Mouse (Mus musculus) testis, adult 2 months (tissue): ENCODE data around the gene Hist1h2bb. TPM values are rescaled to one million over a fixed set of nuclear protein-coding genes. Genes with fewer than 3 reads are reported as not detected.

Experiments used
- H3K27ac ChIP-seq: fragments of 200-500 bp; 2 replicates; pipeline ENCODE4 v1.5.1; 2012; ENCODE audit warnings: low read depth, low read length; ENCODE audit not compliant: control insufficient read depth, insufficient read depth
- H3K27me3 ChIP-seq: fragments of 200-500 bp; 2 replicates; pipeline ENCODE4 v1.6.1; 2012; ENCODE audit warnings: mild to moderate bottlenecking, low read length, moderate library complexity; ENCODE audit not compliant: control insufficient read depth, insufficient read depth
- H3K36me3 ChIP-seq: fragments of 200-500 bp; 2 replicates; pipeline ENCODE4 v1.6.1; 2012; ENCODE audit warnings: mild to moderate bottlenecking, low read length; ENCODE audit not compliant: control insufficient read depth, insufficient read depth
- H3K4me1 ChIP-seq: fragments of 200-500 bp; 2 replicates; pipeline ENCODE4 v1.6.1; 2012; ENCODE audit warnings: low read length; ENCODE audit not compliant: control insufficient read depth, insufficient read depth
- H3K4me3 ChIP-seq: fragments of 200-500 bp; 2 replicates; pipeline ENCODE4 v1.5.1; 2012; ENCODE audit warnings: low read depth, mild to moderate bottlenecking, low read length, moderate library complexity, mixed read lengths; ENCODE audit not compliant: control insufficient read depth
- CTCF ChIP-seq: fragments of 200-500 bp; IDR thresholded peaks from 2 replicates; pipeline ENCODE4 v1.5.1; 2012; ENCODE audit warnings: low read depth, mild to moderate bottlenecking, inconsistent platforms, low read length, moderate library complexity; ENCODE audit not compliant: control insufficient read depth, insufficient read depth, insufficient replicate concordance
- POLR2A ChIP-seq: fragments of 200-500 bp; IDR thresholded peaks from 2 replicates; pipeline ENCODE4 v1.6.1; 2012; ENCODE audit warnings: low read depth, mild to moderate bottlenecking, inconsistent platforms, low read length, moderate library complexity; ENCODE audit not compliant: control insufficient read depth
- polyA plus RNA-seq: library from polyadenylated mRNA; depleted of rRNA; stranded (reverse); fragments of >200 nt; gene quantifications from 2 replicates; pipeline ENCODE4 v1.2.3, GENCODE M21; 2012

Hist1h2bb gene
- polyA plus RNA-seq, 1 experiment = 3.9 TPM

DNA sequence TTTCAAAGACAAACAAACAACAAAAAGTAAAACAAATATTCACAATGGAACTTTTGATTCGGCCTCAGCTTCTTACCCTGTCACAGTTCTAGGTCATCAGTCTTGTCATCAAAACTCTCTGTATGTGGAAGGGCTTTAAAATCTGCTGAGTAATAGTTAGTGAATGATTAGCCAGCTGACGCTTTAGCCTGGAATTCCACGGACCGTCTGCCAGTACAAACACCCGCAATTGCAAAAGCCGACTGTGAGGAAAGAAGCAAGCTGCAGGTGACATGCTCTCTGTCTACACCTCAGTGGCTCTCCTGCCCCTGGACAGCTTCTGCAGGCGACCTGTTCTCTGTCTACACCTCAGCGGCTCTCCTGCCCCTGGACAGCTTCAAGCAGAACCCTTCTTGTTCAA is 16.1 kb upstream of the Hist1h2bb start:
- H3K4me1 ChIP-seq = peaks cover 3% of the 10 kb centered on the region; the same call in 1 of the 2 replicates
- H3K4me3 ChIP-seq = no peak overlapping the region
- H3K36me3 ChIP-seq = no peaks in the 10 kb centered on the region
- no peaks in the 10 kb centered on the region for H3K27me3 ChIP-seq
- H3K27ac ChIP-seq = no peak overlapping the region
- no peak for TF ChIP-seq POLR2A
- TF ChIP-seq CTCF = no peak

GRCm38 (mm10) chr13:23732156-23732804 is 14.3 kb upstream of the Hist1h2bb start:
- Histone ChIP-seq H3K4me3 (no peak overlapping the region), H3K36me3 (no peaks in the 10 kb centered on the region), H3K4me1 (peaks cover 3% of the 10 kb centered on the region; the same call in 1 of the 2 replicates), H3K27me3 (no peaks in the 10 kb centered on the region), H3K27ac (no peak overlapping the region)
- TF ChIP-seq POLR2A (no peak), CTCF (no peak)

DNA sequence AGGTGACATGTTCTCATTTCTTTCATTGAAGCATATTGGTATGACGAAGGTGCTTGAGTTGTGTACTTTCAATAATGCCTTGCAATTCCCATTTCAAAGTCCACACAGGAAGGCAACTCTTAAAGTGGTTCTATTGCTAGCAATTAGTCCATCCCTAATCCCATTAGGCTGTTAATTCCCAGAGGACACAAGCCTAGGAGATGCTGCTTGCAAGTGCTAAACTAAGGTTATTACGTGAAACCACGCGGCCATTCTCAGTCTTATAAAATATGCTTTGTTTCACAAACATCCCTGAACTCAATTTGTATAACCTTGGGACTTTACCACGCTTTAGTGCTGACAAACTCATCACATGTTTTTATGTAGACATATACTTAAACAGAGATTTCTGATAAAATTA is 9.4 kb upstream of the Hist1h2bb start:
- peaks cover 7% of the 10 kb centered on the region for H3K4me1 ChIP-seq
- no peaks in the 10 kb centered on the region for H3K36me3 ChIP-seq
- H3K4me3 ChIP-seq = no peak overlapping the region
- TF ChIP-seq POLR2A (no peak), CTCF (no peak)
- H3K27me3 ChIP-seq = no peaks in the 10 kb centered on the region
- H3K27ac ChIP-seq = no peak overlapping the region

DNA sequence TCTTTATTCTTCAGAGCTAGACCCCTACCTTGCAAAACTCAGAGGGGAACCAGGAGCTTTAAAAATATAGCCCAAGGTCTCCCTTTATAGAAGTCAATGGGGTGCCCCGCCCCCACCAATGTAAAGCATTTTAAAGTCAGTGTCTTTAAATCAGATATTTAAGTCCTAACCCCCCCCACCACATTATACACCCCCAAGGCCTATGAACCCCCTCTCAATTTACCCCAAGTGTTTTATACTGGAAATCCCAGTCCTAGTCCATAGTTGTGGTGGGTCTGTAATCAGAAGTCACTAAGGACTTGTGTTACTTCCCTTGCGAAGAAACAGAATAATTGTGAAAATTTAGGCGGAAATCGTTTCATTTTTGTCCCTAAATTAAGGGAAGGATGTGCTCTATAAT is 8.5 kb upstream of the Hist1h2bb start:
- Histone ChIP-seq H3K27ac (peak overlapping the region; percentile 90), H3K27me3 (no peaks in the 10 kb centered on the region), H3K4me1 (peaks cover 7% of the 10 kb centered on the region), H3K4me3 (no peak overlapping the region), H3K36me3 (no peaks in the 10 kb centered on the region)
- no peak for TF ChIP-seq CTCF
- TF ChIP-seq POLR2A = no peak

DNA sequence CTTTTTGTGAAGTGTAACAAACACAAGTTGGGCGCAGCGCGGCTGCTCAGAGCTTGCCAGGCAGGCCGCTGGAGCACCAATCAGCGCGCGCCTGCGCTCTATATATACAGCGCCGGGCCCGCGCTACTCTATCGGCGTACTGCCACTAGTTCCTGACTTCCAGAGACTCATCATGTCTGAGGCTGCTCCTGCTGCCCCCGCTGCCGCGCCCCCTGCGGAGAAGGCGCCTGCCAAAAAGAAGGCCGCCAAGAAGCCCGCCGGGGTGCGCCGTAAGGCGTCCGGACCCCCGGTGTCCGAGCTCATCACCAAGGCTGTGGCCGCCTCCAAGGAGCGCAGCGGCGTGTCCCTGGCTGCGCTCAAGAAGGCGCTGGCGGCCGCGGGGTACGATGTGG is 7.9 kb upstream of the Hist1h2bb start, which contains the start of gene Hist1h1c:
TSS of gene Hist1h1c (plus strand) at position 132 of the 392 bp plus-strand sequence.
- Histone ChIP-seq H3K4me1 (peaks cover 7% of the 10 kb centered on the region), H3K36me3 (no peaks in the 10 kb centered on the region), H3K27ac (peak within 1 kb of the TSS; percentile 90), H3K4me3 (peak within 1 kb of the TSS; percentile 62), H3K27me3 (no peaks in the 10 kb centered on the region)
- TF ChIP-seq CTCF = no peak
- peak; percentile 96 for TF ChIP-seq POLR2A

GRCm38 (mm10) chr13:23739069-23739921 is 7.2 kb upstream of the Hist1h2bb start:
- Histone ChIP-seq H3K27ac (peak overlapping the region; percentile 90), H3K27me3 (no peaks in the 10 kb centered on the region), H3K4me3 (peak overlapping the region; percentile 83), H3K36me3 (no peaks in the 10 kb centered on the region), H3K4me1 (peaks cover 7% of the 10 kb centered on the region)
- TF ChIP-seq POLR2A (peak; percentile 75), CTCF (no peak)

GRCm38 (mm10) chr13:23739922-23740252 is 6.6 kb upstream of the Hist1h2bb start:
- Histone ChIP-seq H3K27ac (peak overlapping the region; percentile 86), H3K36me3 (no peaks in the 10 kb centered on the region), H3K27me3 (no peaks in the 10 kb centered on the region), H3K4me1 (peaks cover 7% of the 10 kb centered on the region), H3K4me3 (peak overlapping the region; percentile 83)
- TF ChIP-seq POLR2A = no peak
- no peak for TF ChIP-seq CTCF
